Mouse (Mus musculus): Measurements from ENCODE around the gene Mafg. TPM values are rescaled to one million over a fixed set of nuclear protein-coding genes. Genes with fewer than 3 reads are reported as not detected.

The Mafg gene
- 28.0 and 31.0 TPM in 2 replicates for polyA plus RNA-seq (2012; rRNA removed)

GRCm38 (mm10) chr11:120633520-120634343 lies at the start of gene Mafg:
Gene Mafg (minus strand): TSS chr11:120633600.

GRCm38 (mm10) chr11:120672687-120673593 lies 39.5 kb upstream of the Mafg start, which contains the start of gene Aspscr1:
Gene Aspscr1 (plus strand): TSS chr11:120672973.

GRCm38 (mm10) chr11:120661076-120661460 lies 27.7 kb upstream of the Mafg start, which contains the start of gene Notum:
Gene Notum (minus strand): TSS chr11:120661175.

GRCm38 (mm10) chr11:120648001-120648476 lies 14.6 kb upstream of the Mafg start, which contains the start of gene Myadml2:
Gene Myadml2 (minus strand): TSS chr11:120648158.

GRCm38 (mm10) chr11:120643601-120643987 lies 10.2 kb upstream of the Mafg start, which contains the start of gene Pycr1:
Gene Pycr1 (minus strand): TSS chr11:120643769.

GRCm38 (mm10) chr11:120625152-120625775 lies 8.1 kb downstream of the Mafg start, which contains the start of gene Sirt7:
Gene Sirt7 (minus strand): TSS chr11:120625240.

DNA sequence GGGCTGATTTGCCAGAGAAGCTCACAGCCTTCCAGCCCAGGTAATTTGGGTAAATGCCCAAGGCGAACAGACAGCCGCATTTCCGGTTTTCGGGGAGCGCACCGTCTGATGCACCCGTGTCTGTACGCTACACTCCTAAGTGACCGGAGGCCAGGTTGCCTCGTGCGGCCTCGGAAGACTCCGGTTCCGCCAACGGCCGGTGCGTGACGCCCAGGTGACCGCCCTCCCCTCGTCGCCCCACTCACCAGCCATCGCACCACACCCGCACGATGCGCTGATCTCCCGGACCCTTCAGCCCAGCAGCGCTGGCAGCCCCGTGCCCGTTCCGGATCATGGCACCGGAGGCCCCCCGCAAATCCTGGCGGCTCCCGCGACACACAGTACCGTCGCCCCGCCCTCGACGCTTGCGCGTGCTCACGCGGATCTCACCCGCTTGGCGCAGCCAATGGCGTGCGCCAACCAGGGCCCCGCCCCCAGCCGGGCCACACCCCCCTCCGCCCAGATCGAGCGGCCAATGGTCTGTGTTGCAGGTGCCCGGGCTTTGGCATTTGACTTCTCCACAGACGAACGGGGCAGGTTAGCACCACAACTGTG lies 15.8 kb downstream of the Mafg start, which contains the start of gene Pcyt2:
Gene Pcyt2, minus strand, starts transcription at position 418 of the 594 bp plus-strand sequence.

GRCm38 (mm10) chr11:120608241-120609034 lies 25.0 kb downstream of the Mafg start, which contains the start of gene Npb:
Gene Npb (plus strand): TSS chr11:120608477.

DNA sequence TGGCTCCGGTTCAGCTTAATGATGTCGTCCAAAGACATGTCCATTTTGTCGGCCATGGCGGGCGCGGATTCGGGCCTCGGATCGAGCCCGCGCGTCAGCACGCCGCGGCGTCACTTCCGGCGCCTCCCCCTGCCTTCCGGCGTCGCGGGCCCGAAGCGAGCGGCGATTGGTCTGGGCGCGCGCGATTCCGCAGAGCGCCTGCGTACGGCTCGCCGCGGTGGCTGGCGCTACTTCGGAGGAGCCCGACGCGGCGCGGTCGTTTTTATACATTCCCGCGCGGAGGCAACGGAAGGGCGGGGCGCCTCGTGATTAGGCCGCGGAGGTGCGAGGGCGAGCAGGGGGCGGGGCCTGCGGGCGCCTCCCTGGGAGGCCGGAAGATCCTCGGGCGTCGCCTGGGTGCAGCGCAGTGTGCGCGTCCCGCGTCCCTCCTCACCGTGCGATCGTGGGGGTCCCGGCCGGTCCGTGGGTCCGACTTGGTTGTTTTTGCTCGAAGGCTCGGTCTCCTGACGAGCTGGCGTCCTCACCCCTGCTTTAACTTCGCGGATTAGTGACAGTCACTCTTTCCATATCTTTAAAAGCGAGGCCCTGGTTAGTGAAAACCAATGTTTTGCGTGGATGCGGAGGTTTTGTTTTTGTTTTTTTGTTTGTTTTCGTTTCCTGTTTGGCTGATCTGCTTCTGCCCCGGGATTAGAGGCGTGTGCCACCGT lies 35.0 kb downstream of the Mafg start, which contains the start of the genes Alyref and Anapc11:
Gene Alyref, minus strand, starts transcription at position 83 of the 707 bp plus-strand sequence.
Gene Anapc11, plus strand, starts transcription at position 139 of the 707 bp plus-strand sequence.

GRCm38 (mm10) chr11:120581490-120582267 lies 51.7 kb downstream of the Mafg start, which contains the start of gene Arhgdia:
Gene Arhgdia (minus strand): TSS chr11:120581624.

Other genes starting within 250 kb of the Mafg start
- 17.2 and 19.2 TPM in 2 replicates for gene Nploc4, start 195.9 kb downstream of the Mafg start, polyA plus RNA-seq (2012; rRNA removed)
- not detected in 2 replicates for gene Tspan10, start 191.0 kb downstream of the Mafg start, polyA plus RNA-seq (2012; rRNA removed)
- 0.20 and 0.23 TPM in 2 replicates for gene Pde6g, start 180.1 kb downstream of the Mafg start, polyA plus RNA-seq (2012; rRNA removed)
- gene Oxld1, start 175.5 kb downstream of the Mafg start, polyA plus RNA-seq (2012; rRNA removed), result 10.7 and 12.5 TPM in 2 replicates
- gene Ccdc137, start 175.5 kb downstream of the Mafg start, polyA plus RNA-seq (2012; rRNA removed), result 10.3 and 12.0 TPM in 2 replicates
- 11.1 and 11.7 TPM in 2 replicates for gene Arl16, start 166.0 kb downstream of the Mafg start, polyA plus RNA-seq (2012; rRNA removed)
- gene Mrpl12, start 149.0 kb downstream of the Mafg start, polyA plus RNA-seq (2012; rRNA removed), result 72.1 and 77.6 TPM in 2 replicates
- gene Slc25a10, start 141.8 kb downstream of the Mafg start, polyA plus RNA-seq (2012; rRNA removed), result 30.6 and 30.7 TPM in 2 replicates
- 49.1 and 58.0 TPM in 2 replicates for gene Gcgr, start 102.9 kb downstream of the Mafg start, polyA plus RNA-seq (2012; rRNA removed)
- gene Mcrip1, start 83.9 kb downstream of the Mafg start, polyA plus RNA-seq (2012; rRNA removed), result 41.8 and 45.5 TPM in 2 replicates
- not detected in 2 replicates for gene Ppp1r27, start 82.5 kb downstream of the Mafg start, polyA plus RNA-seq (2012; rRNA removed)
- 432 and 494 TPM in 2 replicates for gene P4hb, start 60.3 kb downstream of the Mafg start, polyA plus RNA-seq (2012; rRNA removed)
- gene Arhgdia, start 52.0 kb downstream of the Mafg start, polyA plus RNA-seq (2012; rRNA removed), result 142 and 152 TPM in 2 replicates
- 49.6 and 60.6 TPM in 2 replicates for gene Alyref, start 35.2 kb downstream of the Mafg start, polyA plus RNA-seq (2012; rRNA removed)
- gene Anapc11, start 35.2 kb downstream of the Mafg start, polyA plus RNA-seq (2012; rRNA removed), result 34.4 and 36.3 TPM in 2 replicates
- 4.7 TPM in 2 replicates for gene Npb, start 25.1 kb downstream of the Mafg start, polyA plus RNA-seq (2012; rRNA removed)
- 389 and 419 TPM in 2 replicates for gene Pcyt2, start 15.7 kb downstream of the Mafg start, polyA plus RNA-seq (2012; rRNA removed)
- 30.4 and 32.8 TPM in 2 replicates for gene Sirt7, start 8.4 kb downstream of the Mafg start, polyA plus RNA-seq (2012; rRNA removed)
- 6.9 and 7.8 TPM in 2 replicates for gene Pycr1, start 10.2 kb upstream of the Mafg start, polyA plus RNA-seq (2012; rRNA removed)
- 0.19 and 0.43 TPM in 2 replicates for gene Myadml2, start 14.6 kb upstream of the Mafg start, polyA plus RNA-seq (2012; rRNA removed)
- gene Notum, start 27.6 kb upstream of the Mafg start, polyA plus RNA-seq (2012; rRNA removed), result 0.25 and 0.26 TPM in 2 replicates
- 23.8 and 25.4 TPM in 2 replicates for gene Aspscr1, start 39.4 kb upstream of the Mafg start, polyA plus RNA-seq (2012; rRNA removed)
- gene Cenpx, start 80.1 kb upstream of the Mafg start, polyA plus RNA-seq (2012; rRNA removed), result 54.1 and 60.7 TPM in 2 replicates
- 7.4 and 8.9 TPM in 2 replicates for gene Lrrc45, start 80.3 kb upstream of the Mafg start, polyA plus RNA-seq (2012; rRNA removed)
- gene Rac3, start 87.9 kb upstream of the Mafg start, polyA plus RNA-seq (2012; rRNA removed), result 1.2 and 1.7 TPM in 2 replicates
- 42.2 and 46.5 TPM in 2 replicates for gene Dcxr, start 93.7 kb upstream of the Mafg start, polyA plus RNA-seq (2012; rRNA removed)
- 0.03 and 0.24 TPM in 2 replicates for gene Cbr2, start 98.5 kb upstream of the Mafg start, polyA plus RNA-seq (2012; rRNA removed)
- gene Hmga1b, start 129.2 kb upstream of the Mafg start, polyA plus RNA-seq (2012; rRNA removed), result 1.1 TPM in 2 replicates
- 5.5 and 6.7 TPM in 2 replicates for gene Rfng, start 150.6 kb upstream of the Mafg start, polyA plus RNA-seq (2012; rRNA removed)
- 49.2 and 50.9 TPM in 2 replicates for gene Gps1, start 150.7 kb upstream of the Mafg start, polyA plus RNA-seq (2012; rRNA removed)
- gene Dus1l, start 162.8 kb upstream of the Mafg start, polyA plus RNA-seq (2012; rRNA removed), result 25.6 and 27.9 TPM in 2 replicates
- gene Fasn, start 190.9 kb upstream of the Mafg start, polyA plus RNA-seq (2012; rRNA removed), result 99.0 and 126 TPM in 2 replicates